Mouse (Mus musculus) NIH3T3 (cell line): Measurements from ENCODE around the gene Lamb1.

Experiments
- DNase-seq: peaks from one replicate; pipeline ENCODE4 v3.0.0-alpha.2; 2012; ENCODE audit warnings: low read depth

Gene Lamb1

DNA sequence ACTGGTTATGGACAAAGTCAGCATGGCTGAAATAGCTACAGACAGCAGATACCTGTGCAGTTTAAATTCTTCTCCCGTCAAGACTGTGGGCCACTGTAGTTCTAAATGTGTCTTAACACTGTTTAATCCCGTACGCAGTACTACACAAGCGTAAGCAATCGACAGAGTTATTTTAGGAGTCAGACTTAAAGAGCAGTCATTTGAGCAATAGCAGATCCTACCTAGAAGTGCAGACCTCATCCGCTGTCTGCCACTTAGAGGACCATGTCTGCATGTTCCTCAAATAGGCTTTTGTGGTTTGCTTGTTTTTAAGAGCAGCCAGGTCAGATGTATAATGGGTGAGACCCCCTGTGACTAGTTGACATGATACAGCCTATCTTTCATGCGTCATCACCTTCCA is 49.3 kb downstream of the Lamb1 start:
- DNase-seq = no peak

DNA sequence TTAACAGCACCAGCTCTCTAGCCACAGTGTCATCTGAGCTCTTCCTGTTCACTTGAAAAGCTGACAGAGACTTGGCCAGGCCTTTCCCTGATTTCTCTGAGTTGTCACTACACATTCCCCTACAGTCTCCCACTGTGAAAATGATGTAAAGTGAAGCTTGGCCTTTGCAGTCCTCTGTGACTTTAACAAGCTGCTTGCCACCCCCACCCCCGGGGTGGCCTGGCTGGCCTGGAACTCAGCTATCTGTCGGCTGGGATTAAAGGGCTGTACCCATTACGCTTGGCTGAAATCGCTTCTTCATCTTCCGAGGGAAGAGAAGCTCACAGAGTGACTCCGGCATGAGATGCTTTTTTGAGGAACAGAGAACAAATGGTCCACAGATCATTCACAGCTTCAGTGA is 50.9 kb downstream of the Lamb1 start:
- DNase-seq = no peak

DNA sequence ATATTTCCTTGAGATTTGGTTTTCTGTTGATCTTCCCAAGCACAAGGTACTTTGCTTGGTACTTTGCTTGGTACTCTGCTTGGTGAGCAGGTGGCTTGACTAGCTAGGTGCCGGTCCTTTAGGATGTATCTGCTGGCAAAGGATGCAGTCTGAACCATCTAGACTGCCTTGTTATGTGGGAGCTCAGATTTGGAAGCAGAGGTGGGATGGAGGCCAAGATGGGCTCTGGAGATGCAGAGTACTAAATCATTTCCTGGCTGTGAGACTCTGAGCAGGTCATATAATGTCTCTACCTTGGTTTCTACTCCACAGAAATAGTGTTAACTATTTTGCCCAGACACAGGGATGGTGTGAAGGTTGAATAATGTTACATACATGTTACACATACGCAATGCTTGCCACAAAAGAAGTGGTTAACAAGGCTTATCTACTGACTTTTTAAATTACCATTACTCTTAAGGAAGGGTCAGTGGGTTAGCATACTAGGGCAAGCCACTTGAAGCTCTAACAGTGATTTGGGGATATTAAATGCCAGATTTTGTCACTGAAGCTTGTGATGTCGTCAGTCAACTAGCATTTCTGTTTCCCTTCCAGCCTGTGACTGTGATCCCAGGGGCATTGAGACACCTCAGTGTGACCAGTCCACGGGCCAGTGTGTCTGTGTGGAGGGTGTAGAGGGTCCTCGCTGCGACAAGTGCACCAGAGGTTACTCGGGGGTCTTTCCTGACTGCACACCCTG is 52.8 kb downstream of the Lamb1 start:
- DNase-seq = no peak

DNA sequence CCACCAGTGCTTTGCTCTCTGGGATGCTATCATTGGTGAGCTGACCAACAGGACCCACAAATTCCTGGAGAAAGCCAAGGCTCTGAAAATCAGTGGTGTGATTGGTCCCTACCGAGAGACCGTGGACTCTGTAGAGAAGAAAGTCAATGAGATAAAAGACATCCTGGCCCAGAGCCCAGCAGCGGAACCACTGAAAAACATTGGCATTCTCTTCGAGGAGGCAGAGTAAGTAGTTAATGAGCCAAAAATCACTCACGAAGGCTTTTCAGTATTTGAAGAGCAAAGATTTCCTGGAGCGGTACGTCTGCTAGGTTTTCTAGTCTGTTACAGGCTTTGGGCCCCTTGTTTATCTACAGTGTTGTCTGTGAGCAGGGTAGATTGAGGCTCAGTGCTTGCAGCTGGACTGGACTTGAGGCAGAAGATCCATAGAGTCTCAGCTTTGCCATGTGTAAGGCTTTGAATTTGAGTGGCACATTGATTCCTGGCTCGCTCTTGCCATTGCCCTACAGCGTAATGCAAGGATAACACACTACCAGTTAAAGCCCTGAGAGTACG is 53.5 kb downstream of the Lamb1 start:
- DNase-seq = no peak

DNA sequence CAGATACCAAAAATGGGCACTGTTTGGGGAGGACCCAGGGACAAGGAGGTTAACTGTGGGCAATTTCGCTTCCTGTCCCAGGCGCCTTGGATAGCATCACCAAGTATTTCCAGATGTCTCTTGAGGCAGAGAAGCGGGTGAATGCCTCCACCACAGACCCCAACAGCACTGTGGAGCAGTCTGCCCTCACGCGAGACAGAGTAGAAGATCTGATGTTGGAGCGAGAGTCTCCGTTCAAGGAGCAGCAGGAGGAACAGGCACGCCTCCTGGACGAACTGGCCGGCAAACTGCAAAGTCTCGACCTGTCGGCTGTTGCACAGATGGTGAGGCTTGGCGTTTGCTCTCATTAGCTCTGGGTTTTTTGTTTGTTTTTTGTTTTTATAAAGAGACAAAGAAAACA is 55.8 kb downstream of the Lamb1 start:
- no peak for DNase-seq

DNA sequence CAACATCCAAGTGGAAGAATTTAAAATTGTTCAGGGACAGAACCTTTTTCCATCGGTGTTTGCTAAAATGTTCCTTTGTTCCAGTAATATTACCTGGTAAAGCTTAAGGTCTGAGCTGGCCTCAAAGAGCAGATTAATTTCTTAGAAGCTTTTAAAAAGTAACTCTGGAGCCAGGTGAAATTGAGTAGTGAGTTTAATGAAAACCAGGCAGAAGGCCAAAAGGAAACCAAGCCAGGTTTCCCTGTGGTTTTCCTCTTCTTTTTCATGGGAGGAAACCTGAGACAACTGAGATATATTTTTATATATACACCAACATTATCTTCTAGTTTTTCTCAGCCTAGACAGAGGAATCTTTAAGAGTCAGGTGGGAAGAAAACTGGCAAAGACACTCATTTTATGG is 56.5 kb downstream of the Lamb1 start:
- DNase-seq = peak; percentile 33

DNA sequence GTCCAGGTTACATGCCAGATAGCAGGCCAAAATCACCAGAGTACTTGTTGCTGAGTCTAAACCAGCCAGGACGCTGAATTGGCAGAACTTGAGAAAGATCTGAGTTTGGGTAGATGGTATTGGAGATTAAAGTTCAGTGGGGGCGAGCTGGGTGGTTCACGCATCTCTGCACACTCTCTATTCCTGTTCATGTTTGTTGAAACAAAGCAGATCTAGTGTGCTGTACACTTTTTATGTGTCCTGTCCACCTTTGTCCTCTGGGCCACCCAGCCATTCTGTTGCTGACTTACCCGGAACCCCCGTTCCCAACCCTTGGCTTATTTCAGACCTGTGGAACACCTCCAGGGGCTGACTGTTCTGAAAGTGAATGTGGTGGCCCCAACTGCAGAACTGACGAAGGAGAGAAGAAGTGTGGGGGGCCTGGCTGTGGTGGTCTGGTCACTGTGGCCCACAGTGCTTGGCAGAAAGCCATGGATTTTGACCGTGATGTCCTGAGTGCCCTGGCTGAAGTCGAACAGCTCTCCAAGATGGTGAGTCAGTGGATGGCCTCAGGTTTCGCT is 58.2 kb downstream of the Lamb1 start:
- DNase-seq = no peak

DNA sequence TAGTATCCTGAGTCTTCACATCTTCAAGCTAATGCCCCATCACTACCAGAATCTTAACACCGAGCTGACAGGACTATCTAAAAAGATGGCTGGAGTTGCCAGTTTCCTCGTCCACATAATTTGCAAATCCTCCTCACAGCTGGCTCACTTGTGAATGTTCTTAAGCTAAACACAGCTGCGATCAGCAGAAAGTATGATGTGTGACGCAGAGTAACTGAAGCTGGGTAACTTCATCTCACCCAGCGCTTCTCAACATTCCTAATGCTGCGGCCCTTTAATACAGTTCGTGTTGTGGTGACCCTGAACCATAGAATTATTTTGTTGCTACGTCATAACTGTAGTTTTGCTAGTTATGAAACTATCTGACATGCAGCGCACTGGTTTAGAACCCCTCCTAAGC is 62.1 kb downstream of the Lamb1 start:
- no peak for DNase-seq

GRCm38 (mm10) chr12:31333261-31333660 is 68.2 kb downstream of the Lamb1 start:
- DNase-seq = no peak

GRCm38 (mm10) chr12:31350191-31350943 is 85.3 kb downstream of the Lamb1 start:
- DNase-seq = no peak

DNA sequence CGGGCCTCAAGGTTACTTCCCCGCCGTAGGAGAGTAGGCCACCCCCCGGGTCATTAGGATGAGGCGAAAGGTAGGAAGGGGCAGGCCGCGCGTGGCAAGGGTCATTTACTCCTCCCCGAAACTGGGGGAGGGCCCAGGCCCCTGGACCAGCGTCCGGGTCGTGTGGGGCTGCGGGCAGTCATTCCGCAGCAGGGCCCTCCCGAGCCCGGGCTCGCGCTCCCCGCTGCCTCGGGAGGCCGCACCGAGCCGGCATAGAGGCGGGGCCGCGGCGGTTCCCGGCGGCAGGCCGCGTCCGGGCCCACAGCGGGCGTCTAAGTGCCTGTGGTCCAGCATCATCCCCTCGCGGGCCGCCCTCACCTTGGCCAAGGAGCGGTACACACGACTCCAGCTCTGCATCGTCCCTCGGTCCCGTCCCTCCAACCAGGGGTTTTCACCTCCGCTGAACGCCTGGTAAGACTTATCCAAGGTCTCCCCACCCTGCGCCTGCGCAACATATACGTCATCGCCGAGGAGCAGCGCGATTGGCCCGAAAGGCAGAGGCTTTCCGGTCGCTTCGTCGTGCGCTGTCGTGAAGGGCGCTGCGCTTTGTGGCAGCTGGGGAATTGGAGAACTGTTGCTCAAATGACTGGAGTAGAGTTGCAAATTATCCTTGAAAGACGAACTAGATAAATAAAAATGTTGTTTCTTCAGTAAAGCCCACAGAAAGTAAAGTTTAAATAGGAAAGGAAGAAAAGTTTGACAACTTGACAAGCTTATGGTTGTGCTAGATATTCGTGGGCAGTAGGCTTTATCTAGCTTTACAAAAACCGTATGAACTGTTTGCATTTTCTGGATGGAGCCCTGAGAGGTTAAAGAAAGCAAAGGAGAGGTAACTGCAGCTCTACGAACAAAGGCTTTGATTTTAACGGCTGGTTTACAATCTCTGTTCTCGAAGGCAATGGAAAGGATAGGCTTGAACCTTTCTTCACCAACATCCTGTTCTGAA is 86.2 kb downstream of the Lamb1 start, which contains the start of gene Dld:
TSS of gene Dld (minus strand) at position 510 of the 985 bp plus-strand sequence.
- peak; percentile 98 for DNase-seq

- no peak for DNase-seq
Observed at GRCm38 (mm10) chr12:31366428-31366827, 101.4 kb downstream of the Lamb1 start.

DNA sequence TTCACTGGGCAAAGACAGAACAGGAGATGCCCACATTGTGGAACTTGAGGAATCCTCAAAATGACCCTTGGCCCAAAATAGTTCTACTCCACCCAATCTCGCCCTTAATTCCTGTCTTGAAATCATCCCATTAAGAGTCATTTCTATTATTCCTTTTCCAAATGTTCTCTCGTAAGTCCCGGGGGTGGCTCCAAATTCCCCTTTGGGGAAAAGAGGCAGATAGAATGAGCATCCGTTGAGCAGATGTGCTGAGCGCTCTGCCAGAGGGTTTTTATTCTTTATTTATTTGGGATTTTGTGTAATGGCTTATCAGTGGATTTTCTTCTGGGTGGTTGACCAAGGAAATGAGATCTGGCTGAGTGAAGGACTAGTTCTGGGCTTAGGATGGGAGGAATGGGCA is 102.7 kb downstream of the Lamb1 start:
- DNase-seq = no peak

GRCm38 (mm10) chr12:31369118-31369517 is 104.1 kb downstream of the Lamb1 start:
- no peak for DNase-seq

GRCm38 (mm10) chr12:31369656-31370055 is 104.6 kb downstream of the Lamb1 start:
- no peak for DNase-seq

DNA sequence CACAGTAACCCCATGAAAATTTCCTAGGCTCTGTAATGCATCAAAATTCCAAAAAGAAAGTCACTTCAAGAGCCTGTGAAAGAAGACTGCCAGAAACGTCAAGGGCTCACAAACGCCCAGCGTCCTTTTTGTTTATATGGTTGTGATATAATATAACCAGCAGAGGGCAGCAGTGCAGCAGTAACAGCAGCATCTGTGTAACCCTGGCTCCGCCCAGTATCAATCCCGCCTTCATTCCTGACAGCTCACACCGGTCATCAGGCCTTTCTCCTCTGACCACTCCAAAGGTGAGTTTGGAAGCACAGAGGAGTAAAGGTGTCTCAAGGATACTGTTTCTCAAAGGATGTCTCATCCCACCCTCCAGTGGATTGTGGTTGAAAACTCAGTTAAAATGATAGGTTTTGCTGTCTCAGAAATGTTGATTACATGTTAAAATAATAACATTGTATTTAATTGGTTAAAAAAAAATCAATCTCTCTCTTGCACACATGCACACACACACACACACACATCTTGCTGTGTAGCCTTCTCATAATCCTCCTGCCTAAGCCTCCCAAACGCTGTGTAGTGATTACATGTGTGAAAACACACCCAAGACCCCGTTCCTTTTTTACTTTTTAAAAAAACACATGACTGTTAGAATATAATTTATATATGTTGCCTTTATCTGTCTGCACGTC is 109.7 kb downstream of the Lamb1 start:
- DNase-seq = peak; percentile 92

DNA sequence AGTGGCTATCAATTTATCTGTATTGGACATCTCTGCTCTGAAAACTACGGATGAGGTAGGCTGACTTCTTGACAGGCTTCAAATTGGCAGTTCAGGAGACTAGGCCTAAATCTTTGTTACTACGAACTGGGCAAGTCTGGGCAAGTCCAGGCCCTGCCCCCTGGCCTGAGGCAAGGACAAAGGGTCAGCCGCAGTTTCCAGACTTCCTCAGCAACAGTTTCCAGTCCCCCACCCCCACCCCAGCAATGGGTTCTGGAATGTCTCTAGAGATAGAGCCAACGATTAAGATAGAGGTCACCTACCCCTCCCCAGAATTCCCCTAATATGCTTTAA is 110.2 kb downstream of the Lamb1 start:
- no peak for DNase-seq

GRCm38 (mm10) chr12:31376326-31376950 is 111.4 kb downstream of the Lamb1 start:
- DNase-seq = peak; percentile 58

DNA sequence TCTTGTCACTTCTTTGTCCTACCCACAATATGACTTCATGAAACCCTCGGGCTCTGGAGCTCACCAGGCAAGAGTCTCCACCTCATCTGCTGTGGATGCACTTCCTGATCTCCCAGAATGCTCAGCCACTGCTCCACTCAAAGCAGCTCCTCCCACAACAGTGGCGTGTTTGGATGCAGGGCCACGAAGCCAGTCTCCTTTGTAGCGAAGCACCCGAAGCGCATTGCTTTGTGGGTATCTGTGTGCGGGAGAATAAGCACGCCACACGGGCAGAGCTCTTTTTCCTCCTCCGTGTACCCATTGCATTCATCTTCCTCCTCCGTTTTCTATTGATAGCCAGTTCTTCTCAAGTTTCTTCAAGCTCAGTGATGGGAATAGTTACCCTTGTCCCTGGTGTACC is 112.2 kb downstream of the Lamb1 start:
- DNase-seq = no peak
